Mouse (Mus musculus): ENCODE results near the gene Rab11fip4.

Gene Rab11fip4

DNA sequence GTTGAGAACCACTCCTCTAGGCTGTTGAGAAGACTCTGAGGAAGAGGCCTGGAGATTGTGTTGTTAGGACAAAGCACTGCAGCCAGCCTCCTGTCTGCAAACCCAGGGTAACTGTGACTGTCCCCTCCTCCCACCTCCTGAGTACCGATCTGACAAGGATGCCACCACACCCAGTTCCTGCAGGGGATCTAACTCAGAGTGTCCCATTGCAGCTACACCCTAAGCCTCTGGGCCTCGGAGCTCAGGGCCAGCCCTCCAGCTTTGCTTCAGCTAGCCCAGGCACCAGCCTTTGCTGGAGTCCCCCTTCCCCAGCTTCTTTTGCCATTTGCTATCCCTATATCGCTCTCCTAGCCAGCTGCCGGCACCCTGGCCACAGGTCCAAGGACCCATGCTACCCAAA, 22.7 kb downstream of the Rab11fip4 start:
- DNase-seq (ENCODE audit: low spot score in 2 of 2) = no peak

DNA sequence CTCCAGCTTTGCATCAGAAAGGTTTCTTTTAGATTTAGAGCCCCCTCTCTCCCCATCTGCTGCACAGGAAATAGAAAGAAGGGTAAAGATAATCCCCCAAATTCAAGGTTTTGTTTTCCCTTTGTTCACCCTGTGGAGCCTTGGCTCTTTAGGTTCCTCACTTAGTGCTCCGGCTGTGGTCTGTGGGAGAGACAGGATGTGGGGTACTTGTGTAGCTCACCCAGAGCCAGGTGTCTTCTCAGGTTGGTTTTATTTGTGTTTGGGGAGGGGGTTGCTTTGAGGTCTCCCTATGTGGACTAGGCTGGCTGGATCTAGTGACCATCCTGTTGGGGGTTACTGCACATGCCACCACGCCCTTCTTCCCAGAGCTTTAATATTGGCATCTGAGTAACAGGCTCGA, 23.9 kb downstream of the Rab11fip4 start:
- no peak for DNase-seq (ENCODE audit: low spot score in 2 of 2)

DNA sequence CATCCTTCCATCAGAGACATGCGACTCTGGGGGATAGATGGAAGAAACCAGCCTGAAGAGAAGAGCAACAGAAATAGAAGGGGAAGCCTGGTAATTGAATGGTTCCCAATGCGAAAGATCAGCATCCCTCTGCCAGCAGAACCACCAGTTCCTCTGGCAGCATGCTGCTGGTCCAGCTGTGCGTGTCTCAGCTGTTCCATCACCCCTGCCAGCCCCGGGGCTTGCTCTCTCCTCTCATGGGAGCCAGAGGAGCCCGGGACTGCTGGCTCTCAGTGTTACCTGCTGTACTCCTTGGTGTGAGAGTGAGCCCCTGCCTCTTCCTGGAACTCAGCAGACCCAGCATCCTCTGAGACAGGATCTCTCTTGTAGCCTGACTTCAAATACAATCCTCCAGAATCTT, 24.9 kb downstream of the Rab11fip4 start:
- no peak for DNase-seq (ENCODE audit: low spot score in 2 of 2)

DNA sequence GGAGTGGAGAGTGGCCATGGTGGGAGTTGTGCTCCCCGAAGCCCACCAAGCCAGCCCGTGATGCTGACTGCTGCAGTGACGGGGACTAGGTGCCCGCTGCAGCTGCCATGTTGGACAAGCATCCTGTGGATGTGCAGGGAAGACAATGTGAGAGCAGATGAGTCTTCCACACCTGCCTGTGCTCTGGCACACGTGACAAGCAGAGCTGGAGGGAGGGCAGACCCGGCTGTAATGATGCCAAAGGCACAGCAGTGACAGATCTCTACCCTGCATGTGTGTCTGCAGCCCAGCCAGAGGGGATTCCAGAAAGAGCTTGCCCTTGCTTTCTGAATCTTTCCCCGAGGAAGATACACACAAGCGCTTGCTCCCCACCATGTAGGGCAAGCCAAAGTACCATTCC, 27.0 kb downstream of the Rab11fip4 start:
- DNase-seq (ENCODE audit: low spot score in 2 of 2) = peak in 1 of 2 experiments; percentile 22

DNA sequence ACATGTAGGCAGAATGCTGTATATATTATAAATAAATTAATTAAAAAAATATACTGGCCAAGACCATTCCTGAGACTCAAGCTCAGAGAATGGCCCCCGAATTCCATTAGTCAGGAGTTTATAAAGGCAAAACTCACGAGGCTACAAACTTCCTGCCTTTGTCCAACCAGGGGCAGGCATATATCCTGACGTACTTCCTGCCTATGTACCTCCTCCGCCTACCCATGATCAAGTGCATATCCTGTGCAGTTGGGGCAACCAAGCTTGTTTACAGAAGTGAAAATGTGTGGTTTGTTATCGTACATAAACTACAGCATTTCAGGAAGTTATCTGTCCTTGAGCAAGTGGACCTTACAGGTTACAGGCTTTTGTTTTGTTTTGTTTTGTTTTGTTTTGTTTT, 32.0 kb downstream of the Rab11fip4 start:
- DNase-seq (ENCODE audit: low spot score in 2 of 2) = no peak

DNA sequence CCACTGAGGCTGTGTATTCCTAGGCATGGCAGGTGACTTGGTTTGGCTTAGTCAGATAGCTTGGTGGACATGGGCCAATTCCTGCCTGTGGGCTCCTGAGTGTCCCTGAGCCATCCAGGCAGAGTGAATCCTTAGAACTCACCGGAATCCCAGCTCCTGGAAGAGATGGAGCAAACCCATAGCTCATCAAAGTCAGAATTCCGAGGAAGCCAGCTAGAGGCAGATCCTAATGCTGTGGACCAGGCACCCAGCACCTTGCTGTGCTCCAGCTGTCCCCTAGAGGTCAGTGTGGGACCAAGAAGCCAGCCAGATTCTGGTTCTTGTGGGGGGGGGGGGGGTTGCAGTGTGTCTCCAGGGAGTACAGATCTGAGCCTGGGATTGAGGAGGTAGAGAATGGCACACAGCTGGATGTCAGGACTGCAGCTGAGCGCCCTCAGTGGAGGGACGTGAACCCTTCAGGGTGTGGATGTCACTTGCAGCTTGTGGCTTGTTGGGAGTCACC, 33.8 kb downstream of the Rab11fip4 start:
- DNase-seq (ENCODE audit: low spot score in 2 of 2) = peak; percentile 50 to 74

DNA sequence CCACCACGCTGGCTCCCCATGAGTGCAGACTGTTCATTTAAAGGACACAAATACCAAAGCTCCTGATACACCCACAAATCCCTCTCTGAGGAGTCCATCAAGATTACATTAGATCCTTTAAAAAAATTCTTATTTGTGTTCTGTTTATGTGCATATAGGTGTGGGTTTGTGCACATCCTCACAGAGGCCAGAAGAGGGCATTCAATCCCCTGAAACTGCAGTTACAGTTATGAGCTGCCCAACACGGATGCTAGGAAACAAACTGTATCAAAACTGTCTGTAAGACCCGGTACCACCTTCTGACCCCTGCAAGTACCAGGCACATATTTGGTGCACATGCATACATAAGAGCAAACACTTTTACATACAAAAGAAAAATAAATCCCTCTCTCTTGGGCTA, 37.7 kb downstream of the Rab11fip4 start:
- DNase-seq (ENCODE audit: low spot score in 2 of 2) = no peak

DNA sequence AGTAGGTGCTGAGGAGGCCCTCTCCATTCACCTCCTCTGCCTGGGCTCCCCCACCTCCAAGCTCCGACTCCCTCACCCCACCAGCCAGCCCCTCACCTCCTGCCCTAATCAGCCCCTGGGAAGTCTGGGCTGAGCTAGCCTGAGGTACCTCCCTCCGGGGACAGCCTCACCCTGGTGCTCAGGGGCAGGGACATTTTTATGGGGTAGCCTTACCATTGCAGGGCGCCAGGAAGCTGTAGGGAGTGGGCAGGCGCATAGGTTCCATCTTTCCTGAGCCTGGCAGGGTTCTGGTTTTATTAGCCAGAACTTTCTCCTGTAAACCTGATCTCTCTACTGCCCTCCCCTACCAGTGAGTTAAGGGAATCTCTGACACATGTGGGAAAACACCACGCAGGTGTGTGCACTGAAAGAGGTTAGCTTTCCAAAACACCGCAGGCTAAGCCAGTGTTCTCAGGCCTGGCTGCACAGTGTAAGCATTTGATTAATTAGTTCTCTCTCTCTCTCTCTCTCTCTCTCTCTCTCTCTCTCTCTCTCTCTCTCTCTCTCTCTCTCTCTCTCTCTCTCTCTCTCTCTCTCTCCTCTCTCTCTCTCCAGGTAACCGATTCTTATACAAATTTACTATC, 38.9 kb downstream of the Rab11fip4 start:
- DNase-seq (ENCODE audit: low spot score in 2 of 2) = no peak

DNA sequence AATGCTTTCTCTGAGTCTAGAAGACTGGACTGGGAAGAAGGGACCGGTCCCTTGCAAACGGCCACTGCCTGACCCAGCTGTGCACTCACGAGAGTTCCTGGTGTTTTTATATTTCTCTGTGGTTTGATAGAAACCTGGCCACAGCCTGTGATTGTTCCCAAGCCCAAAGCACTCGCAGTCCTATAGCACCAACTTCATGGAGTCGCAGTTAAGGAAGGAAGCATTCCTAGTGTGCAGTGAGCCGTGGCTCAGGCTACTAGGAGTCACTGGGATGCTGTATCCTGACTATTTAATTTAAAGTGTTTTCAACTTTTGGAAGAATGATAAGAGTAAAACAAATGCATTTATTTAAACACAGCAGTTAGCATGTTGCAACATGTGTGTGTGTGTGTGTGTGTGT, 39.5 kb downstream of the Rab11fip4 start:
- no peak for DNase-seq (ENCODE audit: low spot score in 2 of 2)

DNA sequence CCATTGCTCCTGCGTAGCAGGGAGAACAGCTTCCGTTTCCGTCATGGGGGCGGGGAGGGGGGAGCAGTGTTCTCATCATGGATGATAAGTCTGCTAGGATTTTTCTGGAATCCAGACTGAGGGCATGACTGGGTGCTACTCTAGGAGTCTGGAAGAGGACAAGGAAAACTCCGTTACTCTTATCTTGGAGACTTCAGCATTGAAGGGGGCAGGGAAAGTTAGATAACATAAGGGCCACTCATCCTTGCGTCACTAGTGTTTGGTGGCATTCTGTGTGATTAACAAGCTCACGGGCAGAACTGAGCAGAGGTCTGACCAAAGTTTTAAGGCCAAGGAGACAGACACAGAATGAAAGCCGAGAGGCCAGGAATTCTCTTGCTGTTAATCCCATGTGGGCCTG, 42.4 kb downstream of the Rab11fip4 start:
- no peak for DNase-seq (ENCODE audit: low spot score in 2 of 2)

DNA sequence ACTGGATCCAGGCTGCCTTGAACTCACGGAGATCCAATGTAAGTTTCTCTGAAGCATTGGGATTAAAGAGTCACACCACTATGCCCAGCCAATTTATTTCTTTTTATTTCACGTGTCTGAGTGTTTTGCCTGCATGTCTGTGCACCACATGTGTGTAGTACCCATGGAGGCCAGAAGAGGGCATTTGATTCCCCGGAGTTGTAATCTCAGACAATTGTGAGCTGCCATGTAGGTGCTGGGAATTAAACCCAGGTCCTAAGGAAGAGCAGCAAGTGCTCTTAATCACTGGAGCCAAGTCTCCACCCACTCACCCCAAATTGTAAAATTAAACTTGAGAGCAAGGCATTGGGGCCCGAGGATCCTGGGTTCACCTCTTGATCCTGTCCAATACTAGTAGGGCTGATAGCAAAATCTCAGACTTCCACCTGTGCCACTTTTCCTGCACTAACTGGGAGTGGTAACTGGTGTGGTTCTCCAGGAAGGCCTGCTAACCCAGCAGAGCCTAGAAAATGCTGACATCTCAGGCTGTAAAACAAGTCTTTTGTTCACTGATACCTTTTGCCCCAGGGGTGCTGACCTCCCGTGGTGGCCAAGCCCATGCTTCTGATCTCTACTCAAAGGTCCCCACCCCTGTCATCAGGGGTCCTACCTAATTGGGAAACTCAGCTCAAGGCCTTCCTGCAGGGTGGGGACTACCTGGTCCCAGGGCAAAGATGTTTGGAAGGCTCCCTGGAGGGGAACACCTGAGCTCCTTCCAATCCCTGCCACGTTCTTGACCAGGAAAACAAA, 44.8 kb downstream of the Rab11fip4 start:
- no peak for DNase-seq (ENCODE audit: low spot score in 2 of 2)

DNA sequence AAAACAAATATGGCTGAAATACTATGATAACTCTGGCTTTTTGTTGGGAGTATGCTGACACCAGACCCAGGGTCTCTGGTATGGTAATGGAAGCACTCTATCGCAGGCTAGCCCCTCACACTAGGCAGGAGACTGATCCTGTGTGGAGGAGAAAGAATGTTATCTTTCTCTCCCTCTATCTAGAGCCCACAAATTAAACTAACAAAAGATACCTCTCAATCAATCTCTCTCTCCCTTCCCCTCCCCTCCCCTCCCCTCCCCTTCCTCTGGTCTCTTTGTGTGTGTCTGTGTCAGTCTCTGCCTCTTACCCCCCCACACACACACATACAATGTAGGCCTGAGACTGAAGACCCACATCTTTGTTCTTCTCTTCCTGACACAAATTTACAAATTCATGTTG, 45.5 kb downstream of the Rab11fip4 start:
- DNase-seq (ENCODE audit: low spot score in 2 of 2) = no peak

DNA sequence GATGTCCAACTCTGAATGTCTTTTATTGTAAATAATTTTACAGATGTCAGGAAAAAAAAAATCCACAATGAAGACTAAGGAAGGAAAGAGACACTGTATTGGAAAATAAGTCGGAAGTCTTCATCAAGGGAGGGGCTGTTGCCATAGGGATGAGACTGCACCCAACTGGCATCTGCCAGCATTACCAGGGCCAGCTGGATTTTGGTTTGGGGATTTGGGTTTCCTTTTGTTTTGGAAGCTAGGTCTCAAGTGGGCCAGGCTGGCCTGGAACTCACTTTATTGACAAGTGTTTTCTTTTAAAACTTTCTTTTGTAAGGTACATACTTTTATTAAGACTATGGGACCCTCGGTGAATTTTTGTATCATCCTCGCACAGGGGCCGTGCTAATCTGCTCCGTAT, 47.7 kb downstream of the Rab11fip4 start:
- no peak for DNase-seq (ENCODE audit: low spot score in 2 of 2)

DNA sequence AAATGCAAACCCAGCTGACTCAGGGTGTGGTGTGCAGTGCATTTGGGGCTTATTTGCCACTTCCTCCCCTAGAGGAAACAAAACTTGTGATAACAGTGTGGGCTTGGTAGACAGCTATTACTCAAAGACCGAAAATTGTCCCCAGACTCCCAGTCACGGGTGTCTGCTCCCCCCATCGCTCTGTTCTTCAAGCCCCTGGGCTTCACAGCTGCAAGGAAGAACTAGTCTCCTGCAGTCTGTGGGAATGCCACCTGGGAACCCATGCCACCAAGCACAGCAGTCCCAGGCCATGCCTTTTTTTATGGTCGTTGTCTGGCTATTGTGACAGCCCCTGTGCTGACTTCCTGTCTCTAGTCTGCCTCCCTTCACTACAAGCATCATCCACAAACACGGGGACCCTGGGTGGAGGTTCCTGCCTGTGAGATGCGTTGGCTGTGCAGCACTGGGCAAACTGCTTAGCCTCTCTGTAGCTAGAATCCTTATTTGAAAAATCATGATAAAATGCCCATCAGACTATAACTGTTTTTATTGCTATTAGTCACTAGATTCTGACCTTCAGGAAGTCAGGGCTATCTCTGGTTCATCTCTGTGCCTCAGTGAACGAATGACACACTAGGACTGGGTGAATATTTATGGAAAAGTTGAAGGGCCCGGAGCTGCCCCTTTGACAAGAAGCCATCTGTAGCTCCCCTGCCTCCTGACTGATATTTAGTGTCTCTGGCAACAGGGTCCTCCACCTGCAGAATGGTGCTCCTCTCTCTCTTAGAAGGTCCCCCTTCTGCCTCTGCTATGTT, 50.1 kb downstream of the Rab11fip4 start:
- no peak for DNase-seq (ENCODE audit: low spot score in 2 of 2)

DNA sequence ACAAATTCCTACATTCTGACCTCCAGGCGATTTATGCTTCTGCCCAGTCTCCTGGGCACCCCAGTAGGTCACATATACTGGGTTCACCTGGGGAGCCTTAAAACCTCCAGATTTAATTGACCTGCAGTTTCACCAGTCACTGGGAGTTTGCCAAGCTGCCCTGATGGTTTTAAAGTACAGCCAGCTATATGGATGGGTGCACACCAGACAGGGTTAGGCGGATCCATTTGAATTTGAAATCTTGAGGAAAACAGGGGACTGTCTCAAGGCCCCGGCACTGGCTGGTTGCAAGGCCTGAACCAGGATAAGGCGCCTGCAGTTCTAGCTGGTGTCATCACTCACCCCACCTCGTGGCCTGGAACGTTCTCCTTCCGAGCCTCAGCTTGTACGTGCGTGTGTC, 52.7 kb downstream of the Rab11fip4 start:
- DNase-seq (ENCODE audit: low spot score in 2 of 2) = no peak

DNA sequence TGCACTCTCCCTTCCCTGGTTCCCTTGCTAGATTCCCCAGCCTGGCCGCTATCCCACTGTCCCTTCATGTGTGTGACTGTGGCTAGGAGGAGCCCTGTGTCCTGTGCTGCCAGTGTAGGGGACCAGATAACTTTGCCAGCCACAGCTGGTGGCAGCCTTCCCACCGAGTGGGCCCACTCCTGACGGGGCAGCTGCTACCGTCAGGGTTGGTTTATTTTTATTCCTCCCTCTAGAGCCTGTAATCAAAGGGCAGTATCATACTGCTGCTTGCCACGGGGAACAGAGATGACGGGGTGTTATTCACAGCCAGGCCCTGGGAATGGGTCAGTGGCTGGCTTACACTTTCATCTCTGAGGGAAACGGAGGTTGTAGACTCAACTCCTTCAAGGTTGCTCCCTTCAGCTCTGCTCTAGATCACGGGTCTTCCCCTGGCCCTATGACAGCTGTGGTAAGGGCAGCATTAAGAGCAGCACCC, 53.7 kb downstream of the Rab11fip4 start:
- DNase-seq (ENCODE audit: low spot score in 2 of 2) = no peak

DNA sequence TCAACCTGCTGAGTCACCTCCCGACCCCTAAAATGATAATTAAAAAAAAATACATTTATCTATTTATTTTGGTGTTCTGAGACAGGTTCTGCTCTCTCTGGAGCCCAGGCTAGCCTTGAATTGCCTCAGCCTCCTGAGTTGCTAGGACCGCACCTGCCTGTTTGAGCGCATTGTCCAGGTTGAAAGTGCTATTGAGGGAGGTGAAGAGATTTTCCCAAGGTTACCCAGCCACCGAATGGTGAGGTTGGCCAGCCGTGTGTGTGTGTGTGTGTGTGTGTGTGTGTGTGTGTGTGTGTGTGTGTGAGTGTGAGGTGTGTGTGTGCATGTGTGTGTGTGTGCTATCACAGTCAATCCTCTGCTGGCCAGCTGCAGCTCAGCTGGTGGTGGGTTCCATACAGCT, 55.0 kb downstream of the Rab11fip4 start:
- no peak for DNase-seq (ENCODE audit: low spot score in 2 of 2)

DNA sequence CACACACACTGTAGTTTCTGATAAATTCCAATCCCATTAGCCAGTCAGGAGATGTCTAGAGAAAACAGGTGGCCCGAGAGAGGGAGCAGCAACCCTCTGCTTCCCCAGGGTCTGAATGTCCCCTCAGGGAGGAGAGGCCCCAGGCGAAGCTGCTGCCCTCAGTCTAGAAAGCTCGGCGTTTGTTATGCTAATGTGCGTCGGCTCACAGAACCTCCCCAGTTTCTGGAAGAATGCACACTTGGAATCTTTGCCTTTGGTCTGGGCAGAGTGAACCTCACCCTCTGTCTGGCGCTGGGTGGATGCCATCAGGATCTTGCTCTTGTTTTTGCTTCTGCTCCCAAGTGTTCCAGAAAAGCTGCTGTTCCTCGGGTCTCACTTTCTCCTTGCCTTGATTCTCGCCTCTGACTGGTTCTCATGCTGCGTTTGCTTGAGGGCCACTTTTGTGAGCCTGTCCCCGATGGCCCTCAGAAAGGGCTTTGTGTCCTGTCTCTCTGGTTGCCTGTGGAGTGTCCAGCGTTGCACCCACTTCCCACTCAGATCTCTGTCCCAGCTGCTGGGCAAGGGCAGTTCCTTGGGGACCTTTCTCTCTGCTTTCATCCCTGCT, 55.6 kb downstream of the Rab11fip4 start:
- no peak for DNase-seq (ENCODE audit: low spot score in 2 of 2)

DNA sequence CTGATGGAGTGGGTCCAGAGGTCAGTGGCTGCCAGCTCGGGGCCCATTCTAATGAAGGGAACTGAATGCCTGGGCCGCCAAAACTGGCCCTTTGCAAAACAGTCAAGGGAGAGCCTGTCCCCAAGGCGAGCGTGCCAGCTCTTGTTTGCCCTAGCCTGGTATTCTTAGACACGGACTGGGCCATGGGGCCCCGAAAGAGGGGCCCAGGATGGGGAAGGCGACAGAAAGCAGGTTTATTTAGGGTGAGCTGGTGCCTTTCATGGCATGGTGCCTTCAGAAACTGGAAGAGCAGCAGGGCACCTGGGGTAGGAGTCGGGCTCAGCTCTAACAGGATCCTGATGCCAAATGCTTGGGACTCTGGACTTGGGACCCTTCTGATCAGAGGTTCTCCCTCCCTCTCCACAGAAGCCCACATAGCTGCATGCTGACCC, 56.1 kb downstream of the Rab11fip4 start:
- peak in 1 of 2 experiments; percentile 44 for DNase-seq (ENCODE audit: low spot score in 2 of 2)

DNA sequence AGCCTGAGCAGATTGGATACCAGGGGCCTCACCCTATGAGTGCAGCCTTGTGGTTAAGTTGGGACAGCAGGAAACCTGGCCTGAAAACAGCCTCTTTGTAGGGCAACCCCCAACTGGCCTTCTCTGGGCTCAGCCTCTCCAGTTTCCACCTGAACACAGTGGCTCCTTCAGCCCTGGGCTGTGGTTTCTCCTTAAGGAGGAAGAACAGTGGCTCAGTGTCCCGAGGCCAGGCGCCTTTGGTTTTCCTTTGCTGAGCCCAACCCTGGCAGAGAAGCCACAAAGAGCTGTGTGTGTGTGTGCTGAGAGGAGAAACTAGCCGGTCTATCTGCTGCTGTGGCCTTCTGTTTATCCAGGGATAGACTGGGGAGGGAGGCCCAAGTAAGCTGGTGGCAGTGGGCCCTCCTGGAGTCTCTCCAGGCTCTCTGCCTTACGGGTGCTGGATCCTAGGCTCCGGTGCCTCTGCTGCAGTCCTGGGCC, 59.4 kb downstream of the Rab11fip4 start:
- no peak for DNase-seq (ENCODE audit: low spot score in 2 of 2)

DNA sequence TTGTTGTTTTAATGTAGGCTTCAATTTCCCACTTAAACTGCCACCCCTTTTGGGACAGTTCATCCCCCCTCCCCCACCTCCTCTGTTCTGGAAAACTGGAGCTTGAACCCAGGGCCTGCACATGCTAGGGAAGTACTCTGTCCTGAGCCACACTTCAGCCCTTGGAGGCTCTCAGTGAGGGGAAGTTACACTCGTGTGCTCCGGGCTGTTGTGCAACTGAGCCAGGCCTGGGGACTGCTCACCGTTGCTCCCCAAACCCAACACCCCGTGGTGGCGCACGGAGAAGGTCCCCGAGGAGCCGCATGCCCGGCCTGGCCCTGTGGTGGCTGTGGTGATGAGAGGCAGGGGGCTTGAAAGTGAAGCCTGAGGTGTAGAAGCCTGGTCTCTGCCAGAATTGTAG, 61.2 kb downstream of the Rab11fip4 start:
- no peak for DNase-seq (ENCODE audit: low spot score in 2 of 2)
